Mouse (Mus musculus) forebrain, embryonic 15.5 days (tissue): ENCODE results near the gene Tax1bp1. TPM values are rescaled to one million over a fixed set of nuclear protein-coding genes. Genes with fewer than 3 reads are reported as not detected.
A peak's percentile ranks its signal among the peaks of the same experiment; 100 is the strongest.
"Not testable (repeated sequence)": the region's sequence is repeated elsewhere in the genome, so short reads cannot be mapped to it uniquely, and the experiment has no call there.

ENCODE experiments used
- ATAC-seq: fragments of 200-750 bp; cut with Nextera tagmentation; replicated peaks from 2 replicates; pipeline ENCODE4 v1.8.0; 2017; ENCODE audit warnings: mild to moderate bottlenecking, moderate TSS enrichment, moderate library complexity
- H3K27ac ChIP-seq: fragments of 300-500 bp; sonication (generic); replicated peaks from 2 replicates; pipeline ENCODE4 v1.5.1; 2015; ENCODE audit warnings: mild to moderate bottlenecking, inconsistent platforms
- H3K27me3 ChIP-seq: fragments of 300-500 bp; sonication (generic); 2 replicates; pipeline ENCODE4 v1.6.1; 2015; ENCODE audit warnings: inconsistent platforms
- H3K36me3 ChIP-seq: fragments of 300-500 bp; sonication (generic); 2 replicates; pipeline ENCODE4 v1.6.1; 2015; ENCODE audit warnings: mild to moderate bottlenecking, inconsistent platforms
- H3K4me1 ChIP-seq: fragments of 300-500 bp; sonication (generic); 2 replicates; pipeline ENCODE4 v1.6.1; 2015; ENCODE audit warnings: inconsistent platforms
- H3K4me2 ChIP-seq: fragments of 300-500 bp; sonication (generic); replicated peaks from 2 replicates; pipeline ENCODE4 v1.6.1; 2015; ENCODE audit warnings: mild to moderate bottlenecking, inconsistent platforms
- H3K4me3 ChIP-seq: fragments of 300-500 bp; sonication (generic); 2 replicates; pipeline ENCODE4 v1.5.1; 2015; ENCODE audit warnings: mild to moderate bottlenecking, inconsistent platforms
- H3K9ac ChIP-seq: fragments of 300-500 bp; sonication (generic); replicated peaks from 2 replicates; pipeline ENCODE4 v1.6.1; 2015; ENCODE audit warnings: mild to moderate bottlenecking, inconsistent platforms
- H3K9me3 ChIP-seq: fragments of 300-500 bp; sonication (generic); 2 replicates; pipeline ENCODE4 v1.6.1; 2016; ENCODE audit warnings: inconsistent platforms
- WGBS: fragments of 180-500 bp; shearing (Covaris S2); methylation state at CpG from one replicate; pipeline ENCODE4 v1.1.7; 2015; ENCODE audit warnings: mixed read lengths; 5-methylcytosine and 5-hydroxymethylcytosine counted together
- polyA plus RNA-seq: library from polyadenylated mRNA; unstranded; fragments of >200 nt; fragmentation: Nextera tagmentation; extraction: Ambion mirVana; gene quantifications from 2 replicates; pipeline ENCODE4 v1.2.1, GENCODE M21; 2015

Tax1bp1 gene
- 153 and 166 TPM in 2 replicates for polyA plus RNA-seq

GRCm38 (mm10) chr6:52713104-52713896 lies at the start of gene Tax1bp1:
Gene Tax1bp1, plus strand, starts transcription at chr6:52713729.
- 4% methylated on average over 32 of the region's 38 CpGs for WGBS
- peak; percentile 99 for ATAC-seq
- H3K9me3 ChIP-seq, result no peaks in the 10 kb centered on the region

GRCm38 (mm10) chr6:52667641-52668040 lies 45.9 kb upstream of the Tax1bp1 start:
- Histone ChIP-seq H3K4me2 (no peak overlapping the region), H3K4me1 (no peaks in the 10 kb centered on the region), H3K9ac (no peak overlapping the region), H3K27ac (no peak overlapping the region), H3K9me3 (no peaks in the 10 kb centered on the region), H3K4me3 (no peak overlapping the region), H3K27me3 (no peaks in the 10 kb centered on the region), H3K36me3 (no peaks in the 10 kb centered on the region)
- ATAC-seq, result no peak
- 56% methylated on average over 3 of the region's 3 CpGs for WGBS

More at GRCm38 (mm10) chr6:52713104-52713896, at the start of gene Tax1bp1:
- Histone ChIP-seq H3K27ac (peak within 1 kb of the TSS; percentile 89), H3K4me1 (peaks cover 19% of the 10 kb centered on the region), H3K4me2 (peak within 1 kb of the TSS; percentile 74), H3K9ac (peak within 1 kb of the TSS; percentile 89), H3K36me3 (no peaks in the 10 kb centered on the region), H3K27me3 (no peaks in the 10 kb centered on the region), H3K4me3 (peak within 1 kb of the TSS; percentile 85)

- not testable (repeated sequence) for ATAC-seq, H3K36me3 ChIP-seq, H3K27ac ChIP-seq, H3K9ac ChIP-seq, H3K4me2 ChIP-seq, H3K9me3 ChIP-seq, H3K4me3 ChIP-seq, H3K27me3 ChIP-seq
- peaks cover 13% of the 10 kb centered on the region for H3K4me1 ChIP-seq
- WGBS, result 40% methylated on average over 2 of the region's 2 CpGs
Observed at GRCm38 (mm10) chr6:52669878-52670277, 43.7 kb upstream of the Tax1bp1 start.

GRCm38 (mm10) chr6:52671791-52672190 lies 41.7 kb upstream of the Tax1bp1 start:
- no peaks in the 10 kb centered on the region for H3K9me3 ChIP-seq
- H3K36me3 ChIP-seq, result no peaks in the 10 kb centered on the region
- WGBS, result 87% methylated on average over 8 of the region's 8 CpGs
- H3K4me1 ChIP-seq, result peaks cover 16% of the 10 kb centered on the region
- no peaks in the 10 kb centered on the region for H3K27me3 ChIP-seq
- H3K9ac ChIP-seq, result no peak overlapping the region
- ATAC-seq, result no peak
- no peak overlapping the region for H3K4me3 ChIP-seq
- H3K4me2 ChIP-seq, result no peak overlapping the region
- no peak overlapping the region for H3K27ac ChIP-seq

- H3K27ac ChIP-seq, result no peak overlapping the region
- no peaks in the 10 kb centered on the region for H3K27me3 ChIP-seq
- no peaks in the 10 kb centered on the region for H3K36me3 ChIP-seq
- H3K4me3 ChIP-seq, result no peak overlapping the region
- H3K9me3 ChIP-seq, result no peaks in the 10 kb centered on the region
- H3K9ac ChIP-seq, result no peak overlapping the region
- WGBS, result 80% methylated on average over 2 of the region's 2 CpGs
- no peak overlapping the region for H3K4me2 ChIP-seq
- ATAC-seq, result no peak
- H3K4me1 ChIP-seq, result peaks cover 16% of the 10 kb centered on the region
Observed at GRCm38 (mm10) chr6:52672539-52672938, 41.0 kb upstream of the Tax1bp1 start.

- H3K27me3 ChIP-seq, result no peaks in the 10 kb centered on the region
- peaks cover 16% of the 10 kb centered on the region for H3K4me1 ChIP-seq
- no peak for ATAC-seq
- no peak overlapping the region for H3K4me2 ChIP-seq
- 32% methylated on average over 7 of the region's 7 CpGs for WGBS
- H3K9ac ChIP-seq, result no peak overlapping the region
- no peak overlapping the region for H3K27ac ChIP-seq
- H3K36me3 ChIP-seq, result no peaks in the 10 kb centered on the region
- no peak overlapping the region for H3K4me3 ChIP-seq
- H3K9me3 ChIP-seq, result no peaks in the 10 kb centered on the region
Observed at GRCm38 (mm10) chr6:52673706-52674105, 39.8 kb upstream of the Tax1bp1 start.

- Histone ChIP-seq H3K36me3 (no peaks in the 10 kb centered on the region), H3K27me3 (0 out of 2 replicates have a peak, but pooled peaks cover 2% of the 10 kb centered on the region), H3K4me1 (peaks cover 16% of the 10 kb centered on the region), H3K4me3 (no peak overlapping the region), H3K27ac (no peak overlapping the region), H3K4me2 (no peak overlapping the region), H3K9me3 (no peaks in the 10 kb centered on the region), H3K9ac (no peak overlapping the region)
- ATAC-seq, result no peak
- WGBS, result 59% methylated on average over 12 of the region's 12 CpGs
Observed at GRCm38 (mm10) chr6:52674541-52674940, 39.0 kb upstream of the Tax1bp1 start.

GRCm38 (mm10) chr6:52675222-52675921 lies 38.2 kb upstream of the Tax1bp1 start:
- 72% methylated on average over 4 of the region's 4 CpGs for WGBS

GRCm38 (mm10) chr6:52677534-52677933 lies 36.0 kb upstream of the Tax1bp1 start:
- H3K4me2 ChIP-seq, ATAC-seq: not testable (repeated sequence)

More at GRCm38 (mm10) chr6:52675222-52675921, 38.2 kb upstream of the Tax1bp1 start:
- H3K27ac ChIP-seq, result no peak overlapping the region
- 0 out of 2 replicates have a peak, but pooled peaks cover 5% of the 10 kb centered on the region for H3K27me3 ChIP-seq
- H3K4me3 ChIP-seq, result no peak overlapping the region
- no peaks in the 10 kb centered on the region for H3K36me3 ChIP-seq
- ATAC-seq, result no peak
- H3K9me3 ChIP-seq, result no peaks in the 10 kb centered on the region
- H3K4me2 ChIP-seq, result no peak overlapping the region
- peaks cover 16% of the 10 kb centered on the region for H3K4me1 ChIP-seq
- no peak overlapping the region for H3K9ac ChIP-seq

GRCm38 (mm10) chr6:52679565-52679964 lies 34.0 kb upstream of the Tax1bp1 start:
- Histone ChIP-seq H3K4me3 (no peak overlapping the region), H3K4me1 (peaks cover 6% of the 10 kb centered on the region), H3K9ac (no peak overlapping the region), H3K4me2 (no peak overlapping the region), H3K27ac (no peak overlapping the region), H3K27me3 (0 out of 2 replicates have a peak, but pooled peaks cover 5% of the 10 kb centered on the region), H3K9me3 (no peaks in the 10 kb centered on the region), H3K36me3 (no peaks in the 10 kb centered on the region)
- WGBS, result 86% methylated on average over 9 of the region's 9 CpGs
- ATAC-seq, result no peak

More at GRCm38 (mm10) chr6:52677534-52677933, 36.0 kb upstream of the Tax1bp1 start:
- not testable (repeated sequence) for H3K36me3 ChIP-seq, H3K9ac ChIP-seq, H3K9me3 ChIP-seq, H3K4me3 ChIP-seq, H3K27me3 ChIP-seq, H3K27ac ChIP-seq
- 80% methylated on average over 4 of the region's 4 CpGs for WGBS
- peaks cover 16% of the 10 kb centered on the region for H3K4me1 ChIP-seq

GRCm38 (mm10) chr6:52680458-52681032 lies 33.0 kb upstream of the Tax1bp1 start:
- H3K36me3 ChIP-seq, result no peaks in the 10 kb centered on the region
- no peak for ATAC-seq
- H3K27ac ChIP-seq, result no peak overlapping the region
- no peak overlapping the region for H3K4me3 ChIP-seq
- no peak overlapping the region for H3K9ac ChIP-seq
- WGBS, result 65% methylated on average over 8 of the region's 8 CpGs
- 0 out of 2 replicates have a peak, but pooled peaks cover 5% of the 10 kb centered on the region for H3K27me3 ChIP-seq
- no peaks in the 10 kb centered on the region for H3K9me3 ChIP-seq
- no peak overlapping the region for H3K4me2 ChIP-seq
- no peaks in the 10 kb centered on the region for H3K4me1 ChIP-seq
